Mouse (Mus musculus): ENCODE data around the gene Mad2l2.

Mad2l2 gene

DNA sequence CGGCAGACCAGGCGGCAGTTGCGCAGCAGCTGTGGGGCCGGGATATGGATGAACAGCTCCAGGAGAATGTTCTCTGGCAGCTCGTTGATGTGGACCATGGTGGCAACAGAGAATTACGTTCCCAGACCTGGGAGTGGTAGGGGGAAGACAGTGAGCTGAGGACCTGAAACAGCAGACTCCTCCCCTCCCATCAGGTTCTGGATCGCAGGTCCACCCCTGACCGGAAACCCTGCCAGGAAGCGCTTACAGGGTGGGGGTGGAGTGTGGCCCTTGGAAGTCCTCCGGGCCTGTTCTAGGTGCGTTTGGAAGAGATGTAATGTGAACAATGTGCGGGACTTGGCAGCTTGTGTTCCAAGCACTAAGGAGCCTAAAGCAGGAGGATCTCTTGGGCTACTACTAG is 19.4 kb downstream of the Mad2l2 start:
- peak in 1 of 2 experiments; percentile 54 for DNase-seq

DNA sequence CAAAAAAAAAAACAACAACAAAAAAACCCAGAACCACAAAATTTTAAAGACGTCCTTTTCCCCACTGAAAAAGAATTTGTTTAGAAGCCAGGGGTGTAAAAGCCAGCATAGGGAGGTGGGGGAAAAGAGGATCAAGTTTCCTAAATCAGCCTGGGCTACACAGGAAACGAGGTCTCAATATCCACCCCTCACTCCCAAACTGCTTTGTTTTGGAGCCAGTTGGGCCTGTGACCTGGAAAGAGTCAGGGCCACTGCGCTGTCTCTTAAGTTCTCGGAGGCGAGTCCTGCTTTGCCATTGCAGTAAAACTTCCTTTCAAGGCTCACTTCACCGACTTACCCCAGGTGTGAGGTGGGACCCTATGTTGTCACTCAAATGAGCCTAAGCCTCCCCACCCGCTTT is 20.1 kb downstream of the Mad2l2 start:
- no peak for DNase-seq

DNA sequence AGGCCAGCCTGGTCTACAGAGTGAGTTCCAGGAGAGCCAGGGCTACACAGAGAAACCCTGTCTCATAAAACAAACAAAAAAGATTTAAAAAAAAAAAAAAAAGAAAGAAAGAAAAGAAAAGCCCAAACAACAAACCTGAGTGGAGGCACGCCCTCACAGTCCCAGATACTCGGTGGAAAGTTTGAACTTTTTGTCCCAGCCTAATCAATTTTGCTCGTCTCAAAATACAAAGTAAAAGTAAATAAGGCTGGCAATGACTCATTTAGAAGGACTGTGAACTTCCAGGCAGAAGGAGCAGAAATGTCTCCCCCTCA is 20.7 kb downstream of the Mad2l2 start:
- DNase-seq, result no peak

DNA sequence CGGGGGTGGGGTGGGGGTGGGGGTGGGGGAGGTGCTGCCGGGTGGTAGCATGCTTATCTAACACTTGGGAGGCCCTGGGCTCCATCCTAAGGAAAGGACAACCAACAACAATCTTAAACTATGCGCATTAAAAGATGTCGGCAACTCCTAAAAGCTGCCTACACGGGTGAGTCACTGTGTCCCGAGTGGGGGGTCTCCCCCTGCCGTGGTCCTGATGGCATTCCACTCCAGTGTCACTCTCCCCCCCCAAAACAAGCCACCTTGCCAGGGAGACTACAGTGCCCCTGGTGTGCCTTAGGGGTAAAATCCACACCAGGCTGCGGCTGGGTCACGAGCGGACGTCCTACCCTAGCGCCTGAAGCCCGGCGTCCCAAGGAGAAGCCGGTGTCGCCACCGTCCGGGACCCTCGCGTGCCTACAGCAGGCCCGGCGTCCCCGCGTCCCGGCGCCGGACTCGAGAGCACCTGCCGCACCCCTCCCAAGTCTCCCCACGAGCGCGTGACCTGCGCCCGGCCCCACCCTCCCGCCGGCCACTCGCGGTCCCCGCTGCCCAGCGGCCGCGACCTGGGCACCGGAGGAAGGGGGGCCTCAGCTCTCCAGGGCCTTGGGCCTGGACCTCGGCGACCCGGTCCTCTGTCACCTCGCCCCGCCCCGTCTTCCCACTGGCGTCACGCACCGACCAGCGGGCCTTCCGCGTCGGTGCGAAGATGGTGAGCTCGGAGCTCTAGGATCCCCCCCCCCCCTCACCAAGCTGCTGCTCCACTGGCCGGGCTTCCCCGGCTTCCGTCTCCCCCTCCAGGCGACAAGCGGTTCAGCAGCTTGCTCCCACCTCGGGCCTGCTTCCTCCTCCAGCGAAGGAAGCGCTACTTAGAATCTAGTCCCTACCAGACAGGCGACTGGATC is 21.3 kb downstream of the Mad2l2 start, which contains the start of gene Fbxo6:
Fbxo6 (minus strand) TSS at position 874 of the 902 bp plus-strand sequence.
- DNase-seq, result peak; percentile 88 to 94

DNA sequence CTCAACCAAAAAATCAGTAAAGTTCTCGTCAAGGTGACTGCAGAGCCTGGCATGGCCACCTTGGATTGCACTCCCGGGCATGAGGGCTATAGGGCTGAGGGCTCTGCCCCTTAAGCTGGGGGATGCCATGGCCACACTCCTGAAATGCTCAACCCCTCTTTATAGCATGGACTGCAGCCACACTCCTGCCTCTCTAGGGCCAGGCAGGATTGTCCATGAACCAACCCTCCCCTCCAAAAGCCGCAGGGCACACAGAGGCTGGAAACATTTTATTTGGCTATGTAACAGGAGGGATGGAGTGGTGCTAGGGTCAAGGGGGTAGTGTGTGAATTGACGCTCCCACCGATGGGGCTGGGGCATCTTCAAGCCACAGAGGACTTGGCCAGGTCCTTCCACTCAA is 22.4 kb downstream of the Mad2l2 start:
- DNase-seq, result no peak

DNA sequence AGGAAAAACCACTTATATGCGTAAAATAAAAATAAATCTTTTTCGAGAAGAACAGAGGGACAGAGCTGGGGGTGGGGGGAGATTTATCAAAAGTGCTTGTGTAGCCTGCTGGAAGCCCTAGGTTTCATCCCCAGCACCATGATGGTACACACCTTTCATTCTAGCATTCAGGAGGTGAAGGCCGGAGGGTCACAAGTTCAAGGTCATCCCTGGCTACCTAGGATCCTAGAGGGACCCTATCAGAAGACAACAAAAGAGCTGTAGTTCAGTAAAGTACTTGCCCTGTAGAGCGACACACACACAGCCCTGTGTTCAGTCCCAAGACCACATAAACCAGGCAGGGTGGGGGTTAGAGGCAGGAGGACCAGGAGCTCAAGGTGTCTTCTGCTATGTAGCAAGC is 23.8 kb downstream of the Mad2l2 start:
- DNase-seq, result no peak

DNA sequence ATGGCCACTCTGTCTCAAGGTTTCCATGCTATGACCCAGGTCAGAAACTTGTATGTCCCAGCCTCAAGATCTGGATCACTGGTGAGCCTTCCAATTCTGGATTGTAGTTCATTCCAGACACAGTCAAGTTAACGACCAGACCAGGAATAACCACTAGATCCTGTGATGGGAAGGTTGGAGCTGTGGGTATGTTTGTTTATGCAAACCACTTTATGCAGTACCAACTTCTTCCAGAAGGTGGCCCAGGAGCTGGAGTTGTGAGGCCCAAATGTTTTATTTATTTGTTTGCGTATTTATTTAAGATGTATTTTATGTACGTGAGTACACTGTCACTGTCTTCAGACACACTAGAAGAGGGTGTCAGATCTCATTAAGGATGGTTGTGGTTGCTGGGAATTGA is 24.8 kb downstream of the Mad2l2 start:
- DNase-seq, result peak; percentile 54 to 59

DNA sequence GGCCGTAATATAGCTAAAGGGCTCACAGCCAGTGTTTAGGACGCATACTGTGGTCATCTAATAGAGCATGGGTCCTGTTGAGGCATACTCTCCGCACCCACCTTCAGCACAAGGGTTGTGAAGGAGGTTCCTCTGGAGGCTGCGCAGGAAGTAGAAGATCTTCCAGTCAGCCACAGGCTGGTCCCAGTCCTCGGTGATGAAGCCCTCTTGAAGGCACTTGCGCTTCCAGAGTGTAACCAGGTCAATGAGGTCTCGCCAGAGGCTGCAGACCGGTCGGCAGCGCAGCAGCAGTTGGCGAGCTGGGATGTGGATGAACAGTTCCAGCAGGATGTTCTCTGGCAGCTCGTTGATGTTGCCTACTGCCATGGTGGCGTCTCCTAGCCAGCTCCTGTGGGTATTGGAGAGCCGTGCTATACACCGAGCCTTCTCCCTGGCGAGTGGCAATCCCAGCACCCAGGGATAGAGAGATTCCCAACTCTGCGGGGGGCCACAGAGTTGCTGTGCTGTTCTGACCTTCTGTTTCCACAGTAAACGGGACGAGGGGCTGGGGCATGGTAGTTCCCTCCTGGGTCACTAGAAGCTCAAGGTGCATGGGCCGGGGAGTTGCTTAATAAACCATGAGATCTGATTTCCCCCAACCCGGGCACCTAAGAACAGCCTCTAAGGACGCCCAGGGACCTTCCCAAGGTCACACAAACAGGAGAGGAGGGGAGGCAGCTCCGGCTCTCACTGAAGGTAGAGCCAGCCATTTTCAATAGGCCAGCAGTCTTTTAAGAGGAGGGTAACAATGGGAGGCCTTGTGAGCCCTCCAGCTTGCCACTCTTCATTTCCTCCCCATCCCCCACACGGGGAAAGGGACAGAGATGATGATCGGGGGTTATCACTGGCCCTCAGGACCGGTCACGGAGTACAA is 28.5 kb downstream of the Mad2l2 start:
- DNase-seq, result no peak

DNA sequence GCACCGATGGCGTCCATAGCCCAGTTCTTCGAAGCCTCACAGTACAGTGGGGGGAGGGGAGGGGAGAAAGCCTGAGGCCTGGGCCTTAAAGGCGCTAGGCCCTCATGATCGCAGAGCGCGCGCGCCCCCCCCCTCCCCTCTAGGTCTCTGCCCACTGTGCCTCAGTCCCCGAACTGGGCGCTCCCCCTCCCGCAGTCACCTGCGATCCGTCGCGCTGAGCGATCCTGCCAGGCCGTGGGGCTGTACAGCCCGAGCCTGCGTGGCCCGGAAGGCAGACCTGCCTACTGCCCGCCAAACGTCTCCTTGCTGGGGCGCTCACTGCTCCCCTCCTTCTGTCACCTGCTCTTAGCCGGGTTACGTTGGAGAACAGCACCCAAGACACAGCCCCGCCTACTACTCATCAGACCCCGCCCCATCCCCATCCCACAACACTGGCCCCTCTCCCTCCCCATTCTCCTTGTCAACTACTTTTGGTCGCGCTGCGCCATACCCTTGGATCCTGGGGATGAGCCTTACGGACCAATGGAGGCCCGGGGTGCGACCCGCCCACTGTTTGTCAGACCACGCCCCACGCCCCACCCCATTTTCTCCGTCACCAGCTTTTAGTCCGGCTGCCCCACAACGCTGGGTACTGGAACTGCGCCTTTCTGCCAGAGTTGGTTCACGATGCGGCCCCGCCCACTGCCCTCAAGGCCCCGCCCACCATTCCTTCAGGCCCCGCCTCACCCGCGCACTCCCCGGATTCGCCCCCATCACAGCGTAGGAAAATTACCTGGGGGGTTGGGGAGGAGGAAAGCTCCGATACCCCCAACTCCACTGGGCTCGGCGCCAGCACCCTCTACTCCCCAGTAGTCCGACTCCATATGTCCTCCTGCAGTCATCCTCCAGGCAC is 29.6 kb downstream of the Mad2l2 start:
- DNase-seq, result peak; percentile 95 to 96

DNA sequence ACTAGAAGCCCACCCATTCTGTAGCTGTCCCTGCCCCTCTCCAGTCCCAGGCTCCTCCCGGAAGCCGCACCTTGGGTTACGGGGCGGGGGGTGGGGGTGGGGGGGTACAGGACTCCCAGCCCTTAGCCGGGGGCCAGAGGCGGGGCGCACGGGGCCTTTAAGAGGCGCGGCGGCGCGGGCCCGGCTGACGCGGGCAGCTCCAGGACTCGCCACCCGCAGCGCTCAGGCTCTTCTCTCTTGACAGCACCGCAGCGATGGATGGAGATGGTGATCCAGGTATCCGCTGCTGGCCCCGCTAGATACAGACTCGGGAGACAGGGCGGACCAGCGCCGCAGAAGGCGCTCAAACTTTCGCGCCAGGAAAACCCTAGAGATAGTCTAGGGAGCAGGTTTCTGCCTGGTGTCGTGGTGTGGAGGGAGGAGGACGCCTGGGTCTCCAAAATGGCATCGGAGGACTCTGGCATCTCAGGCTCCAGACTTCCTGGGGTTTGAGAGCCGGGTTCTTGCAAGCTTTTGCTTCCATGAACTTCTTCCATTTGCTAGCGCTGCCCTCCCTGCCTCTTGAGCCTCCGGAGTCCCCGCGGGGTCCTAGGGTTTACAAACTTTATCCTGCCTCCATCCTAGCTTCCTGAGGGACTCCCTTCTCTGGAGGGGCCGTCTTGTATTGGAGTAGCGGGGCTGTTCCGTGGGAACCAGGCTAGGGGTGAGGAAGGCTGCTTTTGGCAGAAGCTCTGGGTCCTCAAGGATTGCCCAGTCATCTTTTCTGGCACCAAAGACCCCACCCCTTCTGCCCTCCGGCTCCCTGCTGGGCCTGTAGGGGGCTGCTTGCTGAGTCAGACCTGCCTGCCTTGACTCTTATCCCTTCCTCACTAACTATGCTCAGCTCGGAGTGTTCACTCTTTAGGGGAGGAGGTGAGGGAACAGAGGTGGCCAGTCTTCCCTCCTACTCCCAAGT is 30.5 kb downstream of the Mad2l2 start, which contains the start of the genes Fbxo44 and Fbxo2:
Fbxo44 (minus strand) TSS at position 47 of the 955 bp plus-strand sequence.
Fbxo2 (plus strand) TSS at position 186 of the 955 bp plus-strand sequence.
- DNase-seq, result peak; percentile 39 to 58

DNA sequence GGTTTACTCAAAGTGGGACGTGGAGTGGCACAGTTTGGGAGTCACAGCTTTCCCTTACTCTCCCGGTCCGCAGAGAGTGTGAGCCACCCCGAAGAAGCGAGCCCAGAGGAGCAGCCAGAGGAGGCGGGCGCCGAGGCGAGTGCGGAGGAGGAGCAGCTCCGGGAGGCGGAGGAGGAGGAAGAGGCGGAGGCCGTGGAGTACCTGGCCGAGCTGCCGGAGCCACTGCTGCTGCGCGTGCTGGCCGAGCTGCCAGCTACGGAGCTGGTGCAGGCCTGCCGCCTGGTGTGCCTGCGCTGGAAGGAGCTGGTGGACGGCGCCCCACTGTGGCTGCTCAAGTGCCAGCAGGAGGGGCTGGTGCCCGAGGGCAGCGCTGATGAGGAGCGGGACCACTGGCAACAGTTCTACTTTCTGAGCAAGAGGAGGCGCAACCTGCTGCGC is 33.8 kb downstream of the Mad2l2 start:
- peak; percentile 82 to 90 for DNase-seq

DNA sequence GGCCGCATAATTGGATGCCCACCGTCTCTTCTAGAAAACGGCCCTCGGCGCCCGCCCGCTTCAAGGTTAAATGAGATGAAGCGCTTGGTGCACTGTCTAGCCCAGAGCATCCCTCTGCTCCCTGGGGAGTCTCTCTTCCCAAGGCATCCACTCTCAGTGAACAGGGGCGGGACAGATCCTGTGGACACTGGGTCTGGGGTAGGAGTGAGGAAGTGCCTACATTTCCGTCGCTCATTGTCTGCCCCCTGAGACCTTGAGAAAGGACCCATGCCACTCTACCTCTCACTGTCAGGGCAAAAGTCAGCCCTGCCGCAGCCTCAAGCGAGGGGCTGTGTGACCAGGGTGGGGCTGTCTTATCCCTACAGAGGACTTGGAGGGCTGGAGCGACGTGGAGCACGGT is 34.3 kb downstream of the Mad2l2 start:
- no peak for DNase-seq

DNA sequence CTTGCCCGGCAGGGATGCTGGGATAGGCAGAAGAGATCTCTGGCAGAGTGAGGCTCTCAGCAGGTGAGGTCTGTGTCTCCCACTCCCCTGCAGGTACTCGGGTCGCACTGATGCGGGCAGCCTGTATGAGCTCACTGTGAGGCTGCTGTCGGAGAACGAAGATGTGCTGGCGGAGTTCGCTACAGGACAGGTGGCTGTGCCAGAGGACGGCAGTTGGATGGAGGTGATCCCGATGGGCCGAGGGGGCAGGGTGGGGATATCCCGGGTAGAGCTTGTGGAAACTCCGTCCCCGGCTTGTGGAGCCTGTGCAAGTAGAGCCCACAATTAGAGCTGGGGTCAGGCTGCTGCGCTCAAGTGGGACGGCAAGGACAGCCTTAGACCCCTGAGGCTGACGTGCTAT is 35.4 kb downstream of the Mad2l2 start:
- no peak for DNase-seq

DNA sequence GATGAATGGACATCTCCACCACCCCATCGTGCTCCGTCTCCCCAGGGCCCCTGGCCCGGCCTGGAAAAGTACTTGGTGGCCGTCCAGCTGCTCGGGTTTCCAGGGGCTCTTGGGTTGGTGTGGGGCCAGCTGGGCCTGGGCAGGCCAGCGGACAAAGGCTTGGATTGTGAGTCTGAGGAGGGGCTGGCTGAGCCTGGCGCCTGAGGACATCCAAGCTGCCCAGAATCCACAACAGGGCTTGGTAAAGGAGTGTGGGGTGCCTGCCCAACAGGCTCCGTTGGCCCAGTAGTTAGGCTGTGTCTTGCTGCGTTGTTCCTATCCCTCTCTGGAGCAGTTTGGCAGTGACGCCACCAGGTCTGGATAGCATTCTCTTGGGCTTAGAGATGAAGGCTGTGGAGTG is 36.2 kb downstream of the Mad2l2 start:
- DNase-seq, result no peak

DNA sequence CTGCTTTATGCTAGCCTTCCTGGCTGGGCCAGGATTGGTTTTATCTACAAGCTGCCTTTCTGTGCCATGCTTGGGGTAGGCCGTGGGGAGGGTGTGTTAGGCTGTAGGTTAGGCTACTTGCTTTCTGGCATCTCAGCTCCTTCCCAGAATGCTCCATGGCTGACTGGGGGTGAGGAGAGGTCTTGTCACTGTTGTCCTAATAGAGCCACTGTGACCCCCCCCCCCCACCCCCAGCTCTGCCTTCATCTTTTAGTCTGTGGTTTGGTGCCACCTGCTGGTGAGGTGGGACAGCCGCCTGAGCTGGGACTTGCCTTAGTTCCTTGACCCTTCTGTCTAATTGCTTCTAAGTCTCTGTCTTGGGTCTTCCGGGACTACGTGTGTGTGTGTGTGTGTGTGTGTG is 36.8 kb downstream of the Mad2l2 start:
- DNase-seq, result peak; percentile 82 to 87

DNA sequence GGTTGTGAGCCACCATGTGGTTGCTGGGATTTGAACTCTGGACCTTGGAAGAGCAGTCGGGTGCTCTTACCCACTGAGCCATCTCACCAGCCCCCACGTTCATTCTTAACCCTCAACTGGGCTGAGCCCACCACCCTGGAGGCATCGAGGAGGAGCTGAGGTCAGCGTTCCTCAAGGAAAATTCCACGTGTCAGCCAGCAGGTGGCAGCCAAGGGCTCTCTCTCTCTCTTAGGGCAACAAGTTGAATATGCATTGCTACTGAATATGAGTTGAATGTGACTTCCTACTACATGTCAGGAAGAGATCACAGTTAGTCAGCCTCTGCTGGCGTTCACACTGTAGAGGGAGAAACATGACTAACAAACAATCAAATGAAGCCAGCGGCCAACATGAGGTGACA is 38.1 kb downstream of the Mad2l2 start:
- DNase-seq, result peak; percentile 80

DNA sequence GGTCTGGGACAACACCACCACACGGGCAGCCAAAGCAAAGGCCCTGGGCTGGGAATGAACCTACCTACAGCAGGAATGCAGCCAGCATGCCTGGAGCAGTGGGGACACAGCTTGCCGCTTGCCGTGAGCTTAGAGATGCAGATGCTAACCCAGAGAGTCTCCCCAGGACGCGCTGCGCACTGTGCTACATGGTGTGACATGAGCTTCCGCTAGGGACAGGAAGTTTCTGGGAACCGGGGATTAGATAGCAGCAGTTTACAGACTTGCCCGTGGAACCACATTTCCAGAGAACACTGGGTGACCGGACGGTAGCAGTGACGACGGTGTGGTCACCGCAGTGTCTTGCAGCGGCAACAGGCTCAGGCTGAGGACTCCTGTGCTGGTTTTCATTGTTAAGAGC is 39.4 kb downstream of the Mad2l2 start:
- no peak for DNase-seq

DNA sequence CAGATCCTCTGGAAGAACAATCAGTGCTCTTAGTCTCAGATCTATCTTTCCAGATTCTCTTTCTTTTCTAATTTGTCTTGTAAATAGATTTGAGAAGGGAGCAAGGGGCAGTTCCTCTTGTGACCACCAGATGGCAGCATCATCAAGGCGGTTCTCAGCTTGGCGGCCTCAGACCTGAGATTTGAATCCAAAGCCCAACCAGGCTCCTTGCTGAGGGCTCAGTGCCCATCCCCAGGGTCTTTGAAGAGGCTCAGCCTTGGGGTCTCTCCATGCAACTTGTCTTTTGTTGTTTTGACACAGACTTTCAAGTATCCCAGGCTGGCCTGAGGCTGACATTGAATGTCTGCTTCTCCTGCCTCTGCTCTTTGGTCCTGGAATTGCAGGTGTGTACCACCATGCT is 40.7 kb downstream of the Mad2l2 start:
- DNase-seq, result peak; percentile 63 to 68

DNA sequence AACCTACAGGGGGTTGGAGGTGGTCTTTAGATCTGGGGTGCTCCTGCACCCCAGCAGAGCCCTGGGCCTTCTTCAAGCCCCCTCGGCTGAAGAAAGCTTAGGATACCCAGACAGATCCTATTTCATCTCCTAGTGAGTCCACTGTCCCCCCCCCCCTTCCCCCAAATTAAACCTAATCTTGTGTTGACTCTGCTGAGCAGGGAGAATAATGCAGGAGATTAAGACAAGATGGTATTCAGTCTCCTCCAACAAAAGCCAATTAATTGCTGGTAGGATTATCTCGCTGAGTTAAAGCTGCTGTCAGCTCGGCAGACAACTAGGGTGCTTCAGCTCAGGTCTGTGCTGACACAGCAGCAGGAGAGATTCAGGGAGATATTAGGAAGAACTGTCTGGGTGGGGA is 41.1 kb downstream of the Mad2l2 start:
- no peak for DNase-seq

DNA sequence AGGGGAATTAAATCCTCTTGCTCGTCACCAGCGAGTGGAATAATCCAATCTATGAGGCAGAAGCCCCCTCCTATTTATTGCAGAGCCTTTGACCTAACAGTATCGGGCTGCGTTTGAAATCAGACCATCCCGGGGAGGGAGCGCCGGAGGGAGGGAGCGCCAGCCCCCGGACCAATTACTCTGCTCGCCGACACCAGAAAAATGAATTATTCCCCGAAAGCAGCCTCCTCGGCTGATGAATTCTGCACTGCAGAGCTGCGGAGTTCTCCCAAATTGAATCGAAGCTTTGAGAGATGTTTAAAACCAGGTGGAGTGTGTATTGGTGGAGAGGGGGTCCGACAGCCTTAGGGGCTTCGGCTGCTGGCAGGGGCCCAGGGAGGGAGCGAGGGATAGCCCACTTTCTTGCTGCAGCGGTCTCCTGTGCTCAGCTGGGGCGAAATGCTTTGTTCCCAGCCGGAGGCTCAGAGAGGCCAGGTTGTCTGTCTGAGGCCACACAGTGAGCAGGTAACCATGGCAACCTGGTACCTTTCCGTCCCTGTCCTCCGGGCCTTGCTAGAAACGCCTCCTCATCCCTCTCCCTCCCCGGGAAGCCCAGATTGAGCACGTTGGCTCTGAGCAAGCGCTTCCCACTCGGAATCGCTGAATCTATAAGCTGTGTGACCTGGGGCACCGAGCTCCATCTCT is 43.8 kb downstream of the Mad2l2 start:
- DNase-seq, result no peak

DNA sequence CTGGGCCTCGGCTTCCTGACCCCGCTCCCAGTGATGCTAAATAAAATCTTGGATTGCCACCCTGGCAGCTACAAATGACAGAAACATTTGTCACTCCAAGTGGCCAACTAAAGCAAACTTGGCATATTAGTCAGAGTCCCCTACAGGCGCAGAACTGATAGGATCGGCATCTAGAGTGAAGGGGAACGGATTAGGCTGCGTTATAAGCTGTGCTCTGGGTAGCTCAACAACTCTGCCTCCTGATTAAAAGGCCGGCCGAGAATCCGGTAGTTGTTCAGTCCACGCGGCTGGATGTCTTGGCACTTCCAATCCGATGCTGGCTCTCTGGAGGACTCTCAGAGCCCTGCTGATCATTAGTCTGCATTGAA is 44.3 kb downstream of the Mad2l2 start:
- DNase-seq, result no peak

All from kidney, postnatal 4 days (tissue).